Mouse (Mus musculus) left cerebral cortex, adult 11 months (tissue): ENCODE measurements around the gene Gm49318.

Source experiments
- DNase-seq: peaks from one replicate; pipeline ENCODE4 v3.0.0; 2022; ENCODE audit warnings: low spot score

The Gm49318 gene

DNA sequence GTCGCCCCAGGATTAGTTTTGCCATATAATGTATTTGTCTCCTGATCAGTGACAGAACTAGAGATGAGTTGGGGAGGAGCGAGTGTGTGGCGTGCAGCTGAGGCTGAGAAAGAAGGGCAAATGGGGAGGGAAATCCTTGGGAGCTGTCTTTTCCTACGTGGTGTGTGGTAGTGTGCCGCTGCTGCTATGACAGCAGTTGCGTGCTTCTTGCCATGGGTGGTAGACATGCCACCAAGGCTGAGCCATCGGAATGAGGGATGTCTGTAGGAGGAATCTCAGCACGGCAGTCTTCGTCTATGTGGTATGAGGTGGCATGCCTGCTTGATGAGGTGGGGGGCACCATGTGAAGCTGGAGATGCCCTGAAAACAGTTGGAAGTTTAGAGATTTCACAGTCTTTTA, 40.7 kb downstream of the Gm49318 start:
- DNase-seq = no peak

DNA sequence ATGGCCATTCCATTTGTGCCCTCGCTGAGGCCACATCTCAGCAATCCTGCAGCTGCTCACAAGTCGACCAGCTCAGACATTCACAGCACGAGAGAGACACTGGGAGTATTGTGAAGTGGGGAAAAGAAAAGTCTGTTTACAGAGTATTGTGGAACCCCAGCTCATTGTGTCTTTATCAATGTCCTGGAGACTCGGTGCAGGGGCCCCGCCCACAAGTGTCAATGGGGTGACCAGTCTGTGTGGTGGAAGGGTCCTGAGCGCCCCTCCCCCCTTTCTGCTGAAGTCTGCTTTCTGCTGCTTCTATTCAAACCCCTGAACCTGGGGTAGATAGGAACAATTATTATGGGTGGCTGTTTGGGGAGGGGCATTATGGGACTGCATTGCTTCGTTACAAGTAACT, 42.6 kb downstream of the Gm49318 start:
- no peak for DNase-seq

- DNase-seq = no peak
These were observed 46.5 kb downstream of the Gm49318 start for GRCm38 (mm10) chr9:22024592-22024991.

- no peak for DNase-seq
These were observed 53.7 kb downstream of the Gm49318 start for GRCm38 (mm10) chr9:22017208-22017825.

DNA sequence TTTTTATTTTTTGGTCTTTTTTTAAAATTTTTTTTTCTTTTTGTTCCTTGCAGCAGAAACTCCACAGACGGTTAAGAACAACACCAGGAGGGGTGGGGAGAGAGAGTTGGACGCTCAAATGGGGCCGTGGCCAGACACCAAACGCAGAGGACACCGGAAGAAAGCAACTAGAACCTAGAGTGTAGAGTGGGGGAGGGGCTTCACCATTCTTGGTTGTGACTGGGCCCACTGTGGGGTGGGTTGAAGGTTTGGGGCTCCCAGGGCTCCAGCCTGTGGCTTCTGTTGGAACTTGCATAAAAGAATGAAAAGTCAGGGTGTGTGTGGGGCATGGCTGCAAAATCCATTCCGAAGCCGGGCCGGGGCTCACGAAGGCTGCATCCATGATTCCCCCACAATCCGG, 54.8 kb downstream of the Gm49318 start:
- DNase-seq = no peak

DNA sequence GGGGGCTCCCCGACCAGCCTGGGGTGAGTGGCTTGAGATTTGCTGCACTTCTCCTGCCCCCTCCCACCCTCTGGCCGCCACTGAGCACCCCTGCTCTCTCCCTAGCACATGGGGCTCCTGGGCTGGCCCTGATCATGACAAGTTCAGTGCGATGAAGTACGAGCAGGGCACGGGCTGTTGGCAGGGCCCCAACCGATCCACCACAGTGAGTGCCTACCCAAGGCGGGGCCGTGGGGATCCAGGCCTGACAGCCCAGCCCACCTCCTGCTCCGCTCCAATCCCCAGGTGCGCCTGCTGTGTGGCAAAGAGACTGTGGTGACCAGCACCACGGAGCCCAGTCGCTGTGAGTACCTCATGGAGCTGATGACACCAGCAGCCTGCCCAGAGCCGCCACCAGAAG, 58.3 kb downstream of the Gm49318 start:
- DNase-seq = no peak

DNA sequence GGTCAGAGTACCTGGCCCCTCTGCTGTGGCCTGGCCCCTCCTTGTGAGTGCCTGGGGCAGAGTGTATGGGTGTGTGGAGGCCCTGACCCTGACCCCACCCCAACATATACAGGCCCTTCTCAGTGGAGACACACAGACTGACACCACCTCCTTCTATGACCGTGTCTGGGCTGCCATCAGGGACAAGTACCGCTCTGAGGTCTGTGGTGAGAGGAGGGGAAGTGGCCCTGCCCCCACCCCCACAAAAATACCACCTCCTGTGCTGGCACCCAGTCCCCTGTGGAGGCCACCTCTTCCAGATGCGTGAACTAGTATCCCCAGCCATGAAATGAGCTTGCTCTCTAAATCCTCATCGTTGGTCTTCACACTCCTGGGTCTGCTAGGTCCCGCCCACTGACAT, 60.0 kb downstream of the Gm49318 start:
- DNase-seq = no peak

DNA sequence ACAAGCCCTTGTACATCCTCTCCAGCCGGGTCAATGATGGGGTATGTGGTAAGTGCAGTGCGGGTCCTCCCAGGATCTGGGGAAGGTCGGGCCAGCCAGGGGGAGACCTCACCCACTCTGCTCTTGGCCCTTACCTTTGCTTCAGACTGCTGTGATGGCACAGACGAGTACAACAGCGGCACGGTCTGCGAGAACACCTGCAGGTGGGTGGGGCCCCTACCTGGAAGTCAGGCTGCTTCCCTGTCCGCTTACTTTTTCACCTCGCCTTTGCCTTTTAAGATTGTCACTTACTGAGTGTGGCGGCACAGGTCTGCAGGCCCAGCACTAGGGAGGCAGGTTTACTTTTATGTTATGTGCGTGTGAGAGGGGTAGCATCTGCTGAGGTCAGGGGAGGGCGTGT, 66.5 kb downstream of the Gm49318 start:
- DNase-seq = no peak

- DNase-seq = peak; percentile 45
These were observed 67.9 kb downstream of the Gm49318 start for GRCm38 (mm10) chr9:22003163-22003554.

GRCm38 (mm10) chr9:22002194-22003162, 68.6 kb downstream of the Gm49318 start, which contains the start of the genes Ccdc151 and Prkcsh:
TSS of gene Ccdc151 (minus strand) at chr9:22002634.
TSS of gene Prkcsh (plus strand) at chr9:22002806.
- peak; percentile 100 for DNase-seq

GRCm38 (mm10) chr9:22001633-22002032, 69.4 kb downstream of the Gm49318 start:
- no peak for DNase-seq

- no peak for DNase-seq
These were observed 70.8 kb downstream of the Gm49318 start for GRCm38 (mm10) chr9:22000296-22000695.

DNA sequence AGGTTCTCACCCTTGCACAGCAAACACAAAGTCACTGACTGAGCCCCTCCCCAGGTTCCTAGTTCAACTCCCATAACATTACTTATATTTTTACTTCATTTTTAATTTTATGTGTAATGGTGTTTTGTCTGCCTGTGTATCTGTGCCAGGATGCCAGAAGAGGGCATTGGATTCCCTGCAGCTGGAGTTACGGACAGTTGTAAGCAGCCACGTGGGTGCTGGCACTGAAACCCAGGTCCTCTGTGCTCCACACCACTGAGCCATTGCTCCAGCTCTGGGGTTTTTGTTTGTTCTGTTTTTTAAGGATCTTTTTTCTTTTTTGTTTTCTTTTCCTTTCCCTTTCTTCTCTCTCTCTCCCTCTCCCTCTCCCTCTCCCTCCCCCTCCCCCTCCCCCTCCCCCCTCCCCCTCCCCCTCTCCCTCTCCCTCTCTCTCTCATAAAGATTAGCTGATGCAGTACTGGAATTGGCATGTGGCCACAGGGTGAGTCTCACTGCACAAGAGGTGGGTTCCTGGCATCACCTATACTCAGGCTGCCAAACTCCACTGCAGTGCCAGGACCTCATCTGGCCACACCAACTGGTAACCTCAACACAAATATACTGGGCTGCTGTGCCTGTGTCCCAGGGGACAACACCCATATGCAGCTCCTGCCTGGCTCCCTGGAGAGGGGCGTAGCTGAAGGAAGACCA, 74.7 kb downstream of the Gm49318 start:
- DNase-seq = no peak

DNA sequence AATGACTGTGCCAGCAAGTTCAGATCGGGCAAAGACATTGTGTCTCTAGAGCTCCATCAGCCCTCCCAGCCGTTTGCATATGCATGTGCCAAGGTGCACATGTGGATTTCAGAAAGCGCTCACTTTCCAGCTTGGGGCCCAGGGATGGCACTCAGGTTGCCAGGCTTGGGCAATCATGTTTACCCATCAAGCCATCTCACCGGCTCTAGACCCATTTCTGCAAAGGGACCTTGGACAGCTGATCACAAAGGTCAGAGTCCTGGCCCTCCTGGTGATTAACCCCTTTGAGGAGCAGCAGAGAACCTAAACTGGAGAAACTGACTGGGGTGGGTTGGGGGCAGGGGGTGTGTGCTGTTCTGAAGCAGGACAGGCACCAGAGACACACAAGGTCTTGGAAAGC, 78.8 kb downstream of the Gm49318 start:
- DNase-seq = no peak

DNA sequence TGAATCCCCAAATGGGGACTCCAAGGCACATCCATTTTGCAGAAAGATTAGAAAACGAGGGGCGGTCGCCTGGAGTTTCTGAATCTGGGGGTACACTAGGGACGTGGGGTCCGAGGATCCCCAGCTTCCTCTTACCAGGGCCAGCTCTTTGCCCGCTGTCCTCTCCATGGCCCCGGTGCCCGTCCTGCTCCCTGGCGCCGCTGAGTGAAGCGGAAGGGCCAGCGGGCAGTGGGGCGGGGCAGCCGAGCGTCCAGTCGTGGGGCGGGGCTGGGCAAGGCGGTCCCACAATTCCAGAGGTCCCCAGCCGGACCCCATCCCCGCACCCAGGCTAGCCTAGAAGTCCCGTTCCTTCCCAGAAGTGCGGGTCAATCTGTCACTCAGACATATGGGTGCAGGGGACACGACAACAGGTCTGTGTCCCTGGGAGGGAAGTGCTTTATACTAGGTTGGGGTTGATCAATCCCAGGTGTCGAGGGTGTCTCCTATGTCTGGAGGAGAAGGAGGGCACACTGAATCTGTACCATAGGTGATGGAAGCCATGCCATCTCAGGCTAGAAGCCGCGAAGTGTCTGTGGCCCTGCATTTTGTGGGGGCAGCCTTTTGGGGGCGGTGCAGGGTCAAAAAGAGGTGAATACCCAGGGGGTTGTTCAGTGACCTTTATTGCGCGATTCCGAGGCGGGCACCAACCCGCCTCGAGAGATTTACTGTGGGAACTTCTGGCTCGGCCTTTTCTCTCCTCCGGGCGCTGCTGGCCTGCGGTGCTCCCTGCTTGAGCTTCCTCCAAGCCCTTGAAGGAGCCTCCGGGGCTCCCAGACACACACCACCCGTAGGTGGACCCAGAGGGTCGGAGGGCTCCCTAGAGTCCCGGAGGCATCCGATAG, 81.6 kb downstream of the Gm49318 start, which contains the start of gene Rgl3:
TSS of gene Rgl3 (minus strand) at position 217 of the 881 bp plus-strand sequence.
- no peak for DNase-seq

- DNase-seq = no peak
These were observed 82.5 kb downstream of the Gm49318 start for GRCm38 (mm10) chr9:21988421-21989101.

DNA sequence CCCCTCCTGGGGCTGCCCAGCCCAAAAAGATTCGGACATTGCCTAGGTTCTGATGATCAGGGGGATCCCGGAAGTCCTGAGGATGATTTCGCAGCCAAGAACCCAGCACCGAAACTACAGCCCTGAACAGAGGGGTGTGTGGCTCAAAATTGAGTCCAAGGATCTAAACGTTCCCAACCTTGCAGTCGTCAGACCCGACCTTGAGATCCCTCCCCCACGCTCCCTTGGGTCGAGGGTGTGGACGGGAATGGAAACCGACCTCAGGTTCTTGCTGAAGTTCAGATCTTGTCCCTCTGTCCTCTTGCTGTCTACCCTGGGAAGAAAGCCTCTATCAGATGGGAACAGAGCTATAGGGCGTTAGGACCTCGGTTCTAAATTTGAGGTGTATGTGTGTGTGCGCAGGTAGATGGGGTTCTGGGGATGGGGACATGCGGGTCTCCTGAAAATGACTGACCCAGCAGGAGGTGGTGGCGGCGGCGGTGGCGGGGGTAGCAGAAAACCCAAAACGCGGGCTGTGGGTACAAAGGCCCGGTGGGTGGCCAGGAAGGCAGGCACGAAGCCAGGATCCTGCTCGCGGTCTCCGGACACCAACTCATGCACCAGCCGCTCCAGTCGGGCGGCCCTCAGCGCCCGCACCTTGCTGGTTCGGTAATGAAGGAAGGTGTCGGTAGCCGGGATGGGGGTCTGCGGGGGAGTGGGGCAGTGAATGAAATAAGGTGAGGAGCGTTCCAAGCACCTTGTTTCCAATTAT, 83.3 kb downstream of the Gm49318 start:
- DNase-seq = no peak
